Mouse (Mus musculus) adrenal gland, postnatal 25 days (tissue): ENCODE data around the gene Cpne2. TPM values are rescaled to one million over a fixed set of nuclear protein-coding genes. Genes with fewer than 3 reads are reported as not detected.

Source experiments
- DNase-seq: peaks from one replicate; pipeline ENCODE4 v3.0.0; 2021; ENCODE audit warnings: mixed read lengths
- microRNA-seq, 2 experiments: library from miRNA; unstranded; fragments of <30 nt; microRNA quantifications; one replicate each; pipeline ENCODE4 v1.2.0; 2021
- total RNA-seq: library from RNA; stranded (reverse); gene quantifications from 2 replicates; pipeline ENCODE4 v1.2.3, GENCODE M21; 2021

The Cpne2 gene
- total RNA-seq, 1 experiment from 2014 or later = 19.4 TPM

DNA sequence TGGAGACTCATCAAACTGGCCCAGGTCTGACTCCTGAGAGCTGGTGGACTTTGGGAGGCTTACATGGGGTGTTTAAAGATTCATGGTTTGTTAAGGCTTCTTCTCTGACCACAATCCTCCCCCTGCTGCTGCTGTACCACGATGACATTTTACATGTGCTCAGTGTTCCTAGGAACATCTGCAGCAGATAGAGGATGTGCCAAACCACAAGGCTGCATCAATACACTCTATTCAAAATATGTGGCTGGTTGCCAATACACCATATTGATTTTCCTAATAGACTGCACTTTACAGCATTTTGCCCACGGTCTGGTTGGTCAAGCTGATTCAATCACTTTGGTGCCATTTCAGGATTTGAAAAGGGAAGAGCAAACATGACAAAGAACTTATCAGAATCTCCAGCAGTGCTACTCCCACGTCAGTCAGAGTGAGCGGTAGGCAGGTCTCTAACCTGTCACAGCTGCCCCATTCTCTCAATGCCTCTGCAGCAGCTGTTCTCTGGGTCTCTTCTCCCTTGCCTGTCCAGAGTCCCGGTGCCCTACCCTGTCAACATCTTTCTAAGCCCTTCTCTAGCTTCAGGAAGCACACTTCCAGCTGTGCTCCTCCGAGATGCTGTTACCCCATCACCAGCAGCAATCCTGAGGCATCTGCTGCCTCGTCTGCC, 49.2 kb downstream of the Cpne2 start:
- DNase-seq = no peak

DNA sequence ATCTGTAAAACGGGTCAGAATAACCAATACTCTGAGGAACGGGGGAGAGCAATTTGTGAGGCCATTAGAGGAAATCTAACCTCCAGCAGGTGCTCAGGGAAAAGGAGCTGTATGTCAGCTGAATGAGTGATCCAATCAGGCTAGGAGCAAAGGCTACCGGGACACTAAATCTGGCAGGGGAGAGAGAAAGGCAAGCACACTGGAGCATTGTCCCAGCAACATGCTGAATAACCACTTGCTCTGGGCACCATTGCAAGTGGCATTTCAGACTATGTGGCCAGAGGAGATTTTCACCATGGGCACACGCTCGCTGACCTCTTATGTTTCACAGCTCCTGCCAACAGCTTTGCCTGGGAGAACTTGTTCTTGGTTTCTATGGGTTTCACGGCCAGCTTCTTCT, 49.8 kb downstream of the Cpne2 start:
- no peak for DNase-seq

- DNase-seq = peak; percentile 23
Measured at GRCm38 (mm10) chr8:94584238-94584817, 51.5 kb downstream of the Cpne2 start.

DNA sequence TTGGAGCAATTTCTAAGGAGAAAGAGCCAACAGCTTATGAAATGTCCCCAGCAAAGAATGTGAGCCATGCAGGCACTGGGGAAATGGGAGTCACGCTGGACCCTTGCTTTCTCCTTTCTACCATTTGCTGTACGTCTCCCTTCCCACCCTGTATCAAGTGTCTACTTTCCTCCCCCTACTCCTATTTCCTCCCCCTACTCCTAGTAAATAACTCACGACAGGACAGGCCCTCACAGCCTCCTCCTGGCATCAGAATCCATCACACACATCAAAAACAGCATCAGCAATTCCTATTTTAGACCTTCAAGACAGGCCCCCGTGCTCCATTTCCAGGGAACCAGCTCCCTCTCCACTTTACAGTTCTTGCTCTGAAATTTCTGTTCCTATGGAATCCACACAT, 58.9 kb downstream of the Cpne2 start:
- DNase-seq = no peak

DNA sequence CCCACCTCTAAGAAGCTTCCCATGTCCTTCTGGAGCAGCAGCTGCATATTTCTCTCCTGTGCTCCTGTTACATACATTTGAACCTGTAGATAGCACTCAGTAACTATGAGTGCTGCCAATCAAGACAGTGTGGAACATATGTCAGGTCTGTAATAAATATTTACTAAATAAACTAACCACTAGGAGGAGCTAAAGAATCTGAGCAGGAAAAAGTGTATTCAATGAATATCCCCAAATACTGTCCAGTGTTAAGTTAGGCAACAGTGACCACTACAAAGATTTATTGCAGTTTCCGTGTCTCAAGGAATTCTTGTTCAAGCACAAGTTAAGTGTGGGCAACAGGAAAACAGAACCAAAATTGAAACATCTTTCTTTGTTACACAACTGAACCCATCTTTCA, 61.4 kb downstream of the Cpne2 start:
- DNase-seq = no peak

- no peak for DNase-seq
Measured at GRCm38 (mm10) chr8:94600478-94600877, 67.7 kb downstream of the Cpne2 start.

DNA sequence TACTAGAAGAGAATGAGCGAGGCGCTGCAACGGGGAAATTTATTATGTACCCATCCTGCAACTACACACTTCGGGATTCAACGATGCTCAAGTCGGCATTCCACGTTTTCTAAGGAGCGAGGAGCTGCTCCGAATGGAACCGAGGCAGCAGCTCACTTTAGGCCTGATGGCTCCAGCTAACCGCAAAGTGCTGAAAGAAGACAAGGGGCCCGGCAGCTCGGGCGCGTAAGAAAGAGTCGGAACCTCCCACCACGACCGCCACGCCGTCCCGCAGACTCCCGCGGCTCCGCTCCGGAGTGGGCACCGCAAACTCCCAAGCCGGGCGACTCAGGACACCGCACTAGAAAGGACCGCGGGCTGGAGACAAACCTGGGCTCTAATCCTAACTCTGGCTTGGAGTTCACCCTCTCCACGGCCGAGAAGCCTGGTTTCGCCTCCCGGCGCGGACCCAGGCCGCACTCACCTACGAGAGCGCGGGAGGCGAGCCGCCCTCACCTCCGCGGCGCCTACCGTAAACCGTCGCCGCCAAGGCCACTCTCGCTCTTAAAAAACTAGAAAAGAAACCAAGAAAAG, 68.3 kb downstream of the Cpne2 start:
- DNase-seq = peak; percentile 20

- DNase-seq = peak; percentile 97
Measured at GRCm38 (mm10) chr8:94601607-94602385, 69.0 kb downstream of the Cpne2 start, which contains the start of the genes Rspry1 and Fam192a. TSS of gene Rspry1 (plus strand) at chr8:94601937. TSS of gene Fam192a (minus strand) at chr8:94601997.

- DNase-seq = peak; percentile 19
Measured at GRCm38 (mm10) chr8:94602471-94603131, 69.8 kb downstream of the Cpne2 start.

GRCm38 (mm10) chr8:94604030-94604429, 71.2 kb downstream of the Cpne2 start:
- DNase-seq = no peak

DNA sequence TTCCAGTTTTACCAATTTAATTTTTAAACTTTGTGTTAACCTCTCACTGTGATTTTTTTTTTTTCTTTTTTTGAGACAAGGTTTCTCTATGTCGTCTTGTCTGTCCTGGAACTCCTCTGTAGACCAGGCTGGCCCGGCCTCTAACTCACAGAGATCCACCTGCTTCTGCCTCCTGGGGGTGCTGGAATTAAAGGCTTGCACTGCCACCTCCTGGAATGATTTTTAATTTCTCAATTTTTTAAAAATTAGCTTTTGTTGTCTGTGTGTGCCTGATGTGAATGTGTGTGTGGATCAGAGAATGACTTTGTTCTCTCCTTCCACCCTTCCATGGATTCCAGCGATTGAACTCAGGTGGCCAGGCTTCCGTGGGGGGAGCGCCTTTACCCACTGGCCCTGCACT, 74.3 kb downstream of the Cpne2 start:
- DNase-seq = no peak

Small RNA genes lying within 50 kb of the gene (microRNA-seq; reads per million reads assigned to microRNA genes)
- 0 reads per million in 2 experiments for gene Mir7072

Other genes starting within 250 kb of the Cpne2 start
- 0.09 and 0.29 TPM in 2 replicates for gene Slc12a3, start 203.8 kb upstream of the Cpne2 start, total RNA-seq
- 98.9 and 118 TPM in 2 replicates for gene Herpud1, start 146.6 kb upstream of the Cpne2 start, total RNA-seq
- gene Nlrc5, start 98.6 kb upstream of the Cpne2 start, total RNA-seq = 2.9 and 3.8 TPM in 2 replicates
- 22.6 and 23.0 TPM in 2 replicates for gene Rspry1, start 68.9 kb downstream of the Cpne2 start, total RNA-seq
- gene Fam192a, start 69.0 kb downstream of the Cpne2 start, total RNA-seq = 39.8 and 49.6 TPM in 2 replicates
- 60.0 and 75.3 TPM in 2 replicates for gene Arl2bp, start 133.6 kb downstream of the Cpne2 start, total RNA-seq
- 0.67 TPM in 1 of 2 replicates, not detected in the other for gene Pllp, start 163.3 kb downstream of the Cpne2 start, total RNA-seq
- gene Ccl22, start 212.6 kb downstream of the Cpne2 start, total RNA-seq = not detected in 2 replicates
- gene Cx3cl1, start 239.0 kb downstream of the Cpne2 start, total RNA-seq = 23.0 and 25.2 TPM in 2 replicates